Mouse (Mus musculus) mouse embryonic stem cell (cell line): ENCODE measurements around the gene Hscb.

Source experiments
- in situ Hi-C, 2 experiments: fragments of 300-500 bp; cut with MboI; formaldehyde crosslinking; loops; 1 replicate in 1 of 2; 3 replicates in 1 of 2; pipeline ENCODE4 v1.14.3; 2019 to 2020; ENCODE audit warnings: low sequenced_read_pairs in 2 of 2, low pct_unique_long_range_greater_than_20kb in 1 of 2, mixed read lengths in 1 of 2; ENCODE audit not compliant: unreplicated experiment in 1 of 2

The Hscb gene

DNA sequence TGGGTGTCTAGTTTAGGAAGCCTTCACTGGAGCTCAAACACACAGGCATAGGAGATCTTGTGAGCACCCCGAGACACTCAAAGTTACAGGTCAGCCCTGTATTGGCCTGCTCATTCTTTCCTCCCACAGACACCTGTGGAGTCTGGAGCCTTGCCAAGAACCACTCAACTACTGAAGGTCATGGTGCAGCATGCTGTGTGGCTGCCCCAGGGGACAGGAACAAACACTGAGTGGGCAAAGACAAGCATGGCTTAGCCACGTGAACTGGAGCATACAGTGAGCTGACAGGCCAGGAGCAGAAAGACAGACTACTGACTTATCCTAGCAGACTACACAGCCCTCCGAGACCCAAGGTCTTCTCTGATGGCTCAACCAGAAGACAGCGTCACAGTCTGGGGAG, 41.9 kb downstream of the Hscb start:
- in situ Hi-C loops, result no loop called here

DNA sequence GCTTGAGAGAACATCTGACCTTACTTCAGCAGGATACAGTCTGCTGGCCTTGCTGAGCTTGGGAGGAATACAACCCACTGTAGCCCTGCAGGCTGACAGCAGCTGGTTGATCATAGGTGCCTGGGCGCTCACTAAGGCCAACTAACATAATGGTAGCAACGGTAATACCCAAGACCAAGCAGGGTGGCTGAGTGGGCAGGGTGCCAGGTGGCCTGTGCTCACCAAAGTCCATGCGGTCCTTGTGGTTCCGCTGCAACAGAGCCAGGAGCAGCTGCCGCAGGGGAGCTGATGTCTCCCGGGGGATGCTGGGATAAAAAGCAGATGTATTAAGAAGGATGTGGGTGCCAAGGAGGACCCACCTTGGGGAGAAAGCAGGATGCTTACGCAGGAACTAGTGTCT, 45.2 kb downstream of the Hscb start:
- in situ Hi-C loops, result no loop called here

DNA sequence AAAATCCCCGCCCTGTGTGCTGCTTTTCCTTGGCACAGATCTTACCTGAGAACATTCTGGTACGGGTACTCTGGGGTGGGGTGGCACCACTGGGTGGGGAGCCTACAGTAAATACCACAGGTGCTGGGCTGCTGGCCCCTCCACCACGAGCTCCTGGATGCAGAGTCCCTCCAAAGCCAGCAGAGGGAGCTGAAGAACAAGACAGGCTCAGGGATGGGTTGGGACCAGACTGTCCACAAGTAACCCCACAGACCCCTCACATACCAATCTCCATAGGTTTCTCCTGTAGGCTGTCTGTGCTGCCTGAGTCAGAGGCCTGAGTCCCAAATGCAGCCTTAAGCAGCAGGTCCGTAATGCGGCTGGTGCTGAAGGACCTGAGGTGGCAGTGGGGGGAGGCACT, 50.9 kb downstream of the Hscb start:
- in situ Hi-C loops, result no loop called here

DNA sequence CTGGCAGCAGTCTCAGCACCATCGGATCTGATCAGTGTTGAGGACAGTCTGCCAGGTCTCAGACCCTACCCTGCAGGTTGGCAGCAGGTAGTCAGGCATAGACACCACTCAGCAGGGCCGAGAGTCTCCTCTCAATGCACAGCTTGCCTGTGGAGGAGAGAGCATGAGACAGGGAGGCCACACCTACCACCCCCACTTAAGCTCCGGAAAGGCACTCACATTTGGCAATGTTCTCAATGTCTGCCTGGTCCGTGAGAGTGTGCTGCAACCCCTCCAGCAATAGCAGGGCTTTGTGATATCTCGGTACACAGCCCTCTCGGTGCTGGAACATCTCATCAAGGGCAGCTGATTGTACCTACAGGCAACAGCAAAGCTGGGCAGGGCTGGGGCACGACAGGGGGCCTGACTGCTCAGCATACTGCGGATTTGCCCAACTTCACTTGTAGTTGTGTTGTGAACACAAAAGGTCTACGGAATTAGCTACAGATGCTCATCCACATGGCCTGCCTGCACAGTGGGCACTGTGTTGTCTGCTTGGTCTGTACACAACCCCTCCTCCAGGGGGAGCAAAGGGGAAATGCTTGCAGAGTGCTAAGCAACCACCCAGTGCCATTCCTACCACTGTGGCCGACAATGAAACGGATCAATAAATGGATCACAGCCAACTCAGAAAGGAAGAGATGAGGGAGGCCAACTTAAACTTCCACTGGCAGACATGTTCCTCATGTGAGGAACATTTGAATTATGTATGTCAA, 53.3 kb downstream of the Hscb start:
- in situ Hi-C loops, result no loop called here

DNA sequence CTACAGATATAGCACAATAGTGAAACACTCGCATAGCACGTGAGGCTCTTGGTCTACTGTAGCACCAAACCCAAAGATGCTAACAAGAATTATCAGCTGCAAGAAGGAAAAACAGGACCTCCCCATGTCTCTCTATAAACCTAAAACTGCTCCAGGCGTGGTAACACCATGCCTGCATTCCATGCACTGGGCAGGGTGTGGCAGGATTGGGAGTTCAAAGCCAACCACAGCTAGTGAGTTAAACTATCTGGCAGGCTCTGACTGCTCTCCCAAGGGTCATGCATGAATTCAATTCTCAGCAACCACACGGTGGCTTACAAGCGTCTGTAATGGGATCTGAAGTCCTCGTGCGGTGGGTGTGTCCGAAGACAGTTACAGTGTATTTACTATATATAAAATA, 56.4 kb downstream of the Hscb start:
- in situ Hi-C loops, result no loop called here

DNA sequence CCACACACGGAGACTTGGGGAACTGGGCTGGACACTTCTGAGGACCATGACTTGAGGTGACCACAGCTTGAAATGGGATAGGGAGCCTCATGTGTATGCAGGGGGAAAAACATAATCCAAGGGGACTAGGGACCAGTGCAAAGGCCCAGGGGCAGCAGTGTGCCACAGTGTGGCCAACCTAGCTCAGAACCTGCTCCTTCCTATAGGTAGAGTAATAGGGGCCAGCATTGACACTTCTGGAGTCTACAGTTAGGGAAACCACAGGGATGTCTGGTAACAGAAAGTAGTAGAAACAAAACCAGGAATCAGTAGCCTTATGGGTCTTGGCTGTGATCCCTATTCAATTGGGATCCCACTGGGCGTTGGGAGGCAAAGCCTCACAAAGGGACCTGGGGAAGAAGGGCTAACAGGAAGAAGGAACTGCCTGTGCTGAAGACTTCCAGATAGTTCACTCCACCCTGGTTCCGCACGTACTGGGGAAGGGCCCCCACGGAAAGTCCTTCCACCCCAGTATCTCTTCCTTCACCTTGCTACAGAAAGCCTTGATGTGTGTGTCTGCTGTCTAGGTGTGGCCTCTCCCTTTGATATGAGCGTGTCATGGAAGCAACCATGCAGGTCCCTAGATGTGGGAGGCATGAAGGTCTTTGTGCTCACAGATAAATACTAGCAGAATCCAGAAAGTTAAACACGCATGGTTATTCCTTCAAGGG, 57.9 kb downstream of the Hscb start:
- in situ Hi-C loops, result no loop called here

DNA sequence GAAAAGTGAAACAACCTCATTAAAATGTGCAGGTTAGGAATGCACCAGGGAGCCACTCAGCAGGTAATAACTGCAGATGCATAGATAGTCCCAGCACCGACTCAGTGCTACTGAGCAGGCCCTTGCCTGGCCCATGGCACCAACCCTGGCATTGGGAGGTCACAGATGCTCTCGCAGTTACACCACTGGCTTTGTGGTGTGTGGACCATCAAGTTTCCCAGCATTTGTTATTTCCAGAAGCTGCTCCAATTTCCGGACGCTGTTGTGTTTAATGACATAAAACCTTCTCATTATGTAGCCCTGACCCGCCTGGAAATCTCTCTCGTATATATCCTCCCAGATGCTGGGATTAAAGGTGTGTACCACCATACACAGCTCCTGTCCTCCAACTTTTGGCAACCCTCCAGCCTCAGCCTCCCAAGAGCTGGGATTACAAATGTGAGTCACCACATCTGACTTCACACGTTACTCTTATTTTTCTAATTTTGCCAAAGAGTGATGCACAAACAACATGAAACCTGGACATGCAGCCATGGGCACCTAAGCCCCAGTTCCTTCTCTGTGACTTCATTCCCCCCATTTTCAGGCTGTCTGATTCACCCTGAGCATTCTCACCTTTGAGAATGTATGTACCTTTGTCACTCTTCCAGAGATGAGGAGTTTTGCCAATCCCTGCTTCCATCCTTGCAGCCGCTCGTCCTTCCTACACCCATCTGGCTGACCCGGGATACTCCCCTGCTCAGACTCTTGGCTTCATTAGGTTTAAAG, 58.6 kb downstream of the Hscb start:
- in situ Hi-C loops, result no loop called here

DNA sequence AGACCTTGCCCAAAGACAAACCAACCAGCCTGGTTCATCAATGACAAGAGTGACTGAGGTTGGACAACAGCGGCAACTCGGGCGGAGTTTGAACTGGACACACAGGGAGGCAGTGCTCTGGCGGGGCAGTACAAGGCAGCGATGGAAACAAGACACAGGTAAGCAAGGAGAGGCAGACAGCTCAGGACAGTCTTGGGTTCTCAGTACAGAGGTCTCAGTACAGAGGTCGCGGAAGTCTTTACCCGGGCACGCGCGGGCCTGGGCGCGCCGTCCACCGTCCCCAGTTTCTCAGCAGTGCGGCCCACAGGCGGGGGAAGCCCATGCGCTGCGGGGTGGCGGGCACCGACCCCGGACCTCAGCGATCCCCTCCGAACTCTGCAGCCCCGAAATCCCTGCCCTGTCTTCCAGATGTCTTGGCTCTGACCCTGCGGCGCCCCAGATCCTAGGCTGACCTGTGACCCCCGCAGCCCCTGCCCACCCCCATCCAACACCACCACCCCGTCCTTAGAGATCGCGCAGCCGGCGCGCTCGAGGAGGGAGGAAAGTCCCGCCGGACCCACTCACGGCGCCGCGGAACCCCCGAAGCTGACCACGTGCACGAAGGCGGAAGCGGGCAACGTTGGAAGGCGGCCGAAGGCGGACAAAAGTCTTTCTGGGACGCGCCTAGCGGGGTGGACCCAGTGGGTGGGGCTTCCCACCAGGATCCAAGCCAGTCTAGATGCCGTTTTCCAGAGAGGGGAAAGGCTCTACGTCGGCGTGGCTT, 59.4 kb downstream of the Hscb start, which contains the start of gene Pus1:
Gene Pus1 (minus strand): TSS at position 662 of the 763 bp plus-strand sequence.
- in situ Hi-C loops, result no loop called here

DNA sequence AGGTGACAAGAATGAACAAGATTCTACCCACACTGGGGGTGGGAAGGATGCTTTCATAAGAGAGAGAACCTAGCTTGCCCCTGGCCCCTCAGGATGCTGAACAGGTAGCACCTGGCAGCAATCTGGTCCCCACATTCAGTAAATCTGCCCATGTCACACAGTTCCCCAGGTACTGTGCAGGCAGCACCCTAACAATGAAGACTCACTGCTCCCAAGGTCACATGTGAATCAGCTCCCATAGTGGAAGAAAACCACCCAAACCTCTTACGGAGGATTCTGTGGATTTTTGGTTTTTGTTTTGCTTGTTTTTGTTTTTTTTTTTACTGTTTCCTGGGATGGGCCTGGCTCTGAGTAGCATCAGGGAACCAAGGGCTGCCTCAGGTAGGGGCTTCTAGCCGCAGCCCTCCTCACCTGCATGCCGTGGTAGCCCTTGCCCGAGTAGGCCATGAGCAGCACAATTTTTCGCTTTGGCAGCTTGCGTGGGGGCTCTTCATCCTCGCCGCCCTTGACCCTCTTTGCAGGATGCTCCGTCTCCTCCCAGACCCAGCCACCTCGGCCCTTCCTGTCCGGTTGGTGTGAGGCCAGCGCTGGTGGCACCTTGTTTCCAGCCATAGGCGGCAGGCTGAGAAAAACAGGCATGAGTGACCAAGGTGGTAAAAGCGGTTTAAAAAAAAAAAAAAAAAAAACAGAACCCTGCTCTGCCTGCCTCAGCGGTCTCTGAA, 60.1 kb downstream of the Hscb start:
- in situ Hi-C loops, result no loop called here
